In the genomic region with DNA sequence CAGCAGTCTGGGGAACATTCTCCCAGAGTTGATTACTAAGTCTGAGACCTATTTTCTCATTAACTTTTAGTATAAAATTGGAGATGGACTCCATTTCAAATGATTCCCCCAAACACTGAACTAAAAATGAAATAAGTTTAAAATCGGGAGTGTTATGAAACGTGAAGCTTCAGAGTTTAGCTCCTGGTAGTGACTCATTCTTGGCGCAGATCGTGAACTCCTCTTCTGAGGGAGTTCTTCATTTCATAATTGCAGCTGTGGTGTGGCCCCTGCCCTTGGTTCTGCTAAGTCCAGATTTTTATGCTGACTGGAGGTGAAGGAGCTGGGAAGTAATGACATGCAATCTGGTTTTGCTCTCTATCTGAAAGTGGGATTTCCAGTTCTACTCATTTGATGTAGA, we compare ENCODE assay signal across 15 mouse cellular contexts.
DNase-seq lines count a peak whose midpoint lies in the region; ATAC-seq lines count a peak whose summit lies in the region.
"Had no signal": no experiment of that assay in that cellular context is flagged by ENCODE, and none has a peak within 500 bp of the region (broad histone marks: within the 10 kb centered on the region; RNA-seq: fewer than 3 reads in every experiment).

No protein-coding gene starts in this region.

- H3K36me3 ChIP-seq in midbrain, embryonic 15.5 days (replicated peaks): no peaks in the 10 kb centered on the region
- H3K36me3 ChIP-seq: forebrain, embryonic 15.5 days; intestine, embryonic 15.5 days; limb, embryonic 15.5 days; stomach, embryonic 15.5 days had no signal

- no peak overlapping the region for H3K4me2 ChIP-seq in midbrain, embryonic 15.5 days
- H3K4me2 ChIP-seq: forebrain, embryonic 15.5 days; intestine, embryonic 15.5 days; limb, embryonic 15.5 days; stomach, embryonic 15.5 days had no signal

- no peak overlapping the region for H3K4me3 ChIP-seq in midbrain, embryonic 15.5 days
- H3K4me3 ChIP-seq: forebrain, embryonic 15.5 days; intestine, embryonic 15.5 days; layer of hippocampus, adult 2 months; limb, embryonic 15.5 days; stomach, embryonic 15.5 days had no signal

- peak; percentile 25 for DNase-seq in left cerebral cortex, adult 18-20 months (ENCODE audit: low spot score in 2 of 2)
- DNase-seq in left cerebral cortex, postnatal 10 days (ENCODE audit: extremely low spot score in 1 of 2, low spot score in 2 of 2): no peak
- peak; percentile 42 for DNase-seq in adrenal gland, adult 8-10 months
- peak; percentile 36 for DNase-seq in fibroblast of lung, adult 2 months (ENCODE audit: low read depth)
- peak; percentile 4 for DNase-seq in lung, postnatal 10 days
- no peak for DNase-seq in layer of hippocampus, postnatal 36 days
- DNase-seq: cerebellum, adult 11-12 months; retina, postnatal 1 day had no signal

- 94% methylated on average over 4 of the region's 4 CpGs for WGBS in midbrain, embryonic 15.5 days

- no peak overlapping the region for H3K9ac ChIP-seq in midbrain, embryonic 15.5 days
- H3K9ac ChIP-seq: forebrain, embryonic 15.5 days; intestine, embryonic 15.5 days; limb, embryonic 15.5 days; stomach, embryonic 15.5 days had no signal

- H3K4me1 ChIP-seq in midbrain, embryonic 15.5 days: no peaks in the 10 kb centered on the region
- H3K4me1 ChIP-seq: forebrain, embryonic 15.5 days; intestine, embryonic 15.5 days; limb, embryonic 15.5 days; stomach, embryonic 15.5 days had no signal

- H3K9me3 ChIP-seq in midbrain, embryonic 15.5 days: no peaks in the 10 kb centered on the region
- H3K9me3 ChIP-seq: forebrain, embryonic 15.5 days; intestine, embryonic 15.5 days; limb, embryonic 15.5 days; stomach, embryonic 15.5 days had no signal

- intact Hi-C loops in left cerebral cortex, postnatal 10 days (cut with DNase I): no loop called here

- no peaks in the 10 kb centered on the region for H3K27me3 ChIP-seq in midbrain, embryonic 15.5 days (replicated peaks)
- H3K27me3 ChIP-seq: forebrain, embryonic 15.5 days; intestine, embryonic 15.5 days; limb, embryonic 15.5 days; stomach, embryonic 15.5 days had no signal

- no peak for ATAC-seq in midbrain, embryonic 15.5 days (replicated peaks)
- ATAC-seq: activated CD4-positive, CD25-positive, alpha-beta regulatory T cell, adult 4 months; forebrain, embryonic 15.5 days; intestine, embryonic 15.5 days had no signal

- no peak overlapping the region for H3K27ac ChIP-seq in midbrain, embryonic 15.5 days
- H3K27ac ChIP-seq: forebrain, embryonic 15.5 days; intestine, embryonic 15.5 days; layer of hippocampus, adult 2 months; limb, embryonic 15.5 days; stomach, embryonic 15.5 days had no signal

Comparison
In these comparisons a context has a peak if more than half of its experiments do, and no peak if none do; other contexts are left out.
1. DNase-seq: peak in left cerebral cortex, adult 18-20 months (2 of 2), adrenal gland, adult 8-10 months (single experiment), fibroblast of lung, adult 2 months (single experiment) and lung, postnatal 10 days (single experiment); none in left cerebral cortex, postnatal 10 days (0 of 2) and layer of hippocampus, postnatal 36 days (0 of 2).